Mouse (Mus musculus) ES-E14 (cell line): ENCODE measurements around the gene Csnk2b. TPM values are rescaled to one million over a fixed set of nuclear protein-coding genes. Genes with fewer than 3 reads are reported as not detected.

Source experiments
- DNase-seq: peaks from one replicate; pipeline ENCODE4 v3.0.0-alpha.2; 2013; ENCODE audit warnings: low read depth, low spot score
- H3K27ac ChIP-seq: 2 replicates; pipeline ENCODE4 v1.5.1; 2012; ENCODE audit warnings: low read depth, mild to moderate bottlenecking, low read length, moderate library complexity, mixed read lengths; ENCODE audit not compliant: poor library complexity, insufficient read depth, severe bottlenecking
- H3K36me3 ChIP-seq: 2 replicates; pipeline ENCODE4 v1.6.1; 2012; ENCODE audit warnings: mild to moderate bottlenecking, low read length, moderate library complexity, mixed read lengths; ENCODE audit not compliant: control insufficient read depth, poor library complexity, insufficient read depth, severe bottlenecking
- H3K4me1 ChIP-seq, 2 experiments: fragments of 150-350 bp in 1 of 2; sonication (generic) in 1 of 2; 2 replicates each; pipeline ENCODE4 v1.6.1; 2012; ENCODE audit warnings: low read length in 2 of 2, mild to moderate bottlenecking in 1 of 2, mixed read lengths in 1 of 2; ENCODE audit not compliant: control insufficient read depth in 2 of 2, insufficient read depth in 2 of 2, poor library complexity in 1 of 2
- H3K4me3 ChIP-seq, 2 experiments: fragments of 150-350 bp in 1 of 2; sonication (generic) in 1 of 2; 2 replicates each; pipeline ENCODE4 v1.5.1; 2012; ENCODE audit warnings: low read length in 2 of 2, low read depth in 1 of 2, mild to moderate bottlenecking in 1 of 2, mixed read lengths in 1 of 2; ENCODE audit not compliant: insufficient read depth in 1 of 2, poor library complexity in 1 of 2, severe bottlenecking in 1 of 2
- H3K9ac ChIP-seq: 2 replicates; pipeline ENCODE4 v1.6.1; 2012; ENCODE audit warnings: low read depth, mild to moderate bottlenecking, low read length, mixed read lengths; ENCODE audit not compliant: poor library complexity, insufficient read depth, severe bottlenecking
- H3K9me3 ChIP-seq: fragments of 150-350 bp; sonication (generic); 2 replicates; pipeline ENCODE4 v1.6.1; 2012; ENCODE audit warnings: low read depth, mild to moderate bottlenecking, low read length; ENCODE audit not compliant: control insufficient read depth, insufficient read depth
- CHD2 ChIP-seq: IDR thresholded peaks from 2 replicates; pipeline ENCODE4 v1.6.1; 2014; ENCODE audit warnings: mild to moderate bottlenecking, low read depth, low read length, inconsistent platforms
- HCFC1 ChIP-seq: IDR thresholded peaks from 2 replicates; pipeline ENCODE4 v1.6.1; 2012; ENCODE audit warnings: low read length, inconsistent platforms, borderline replicate concordance; ENCODE audit not compliant: insufficient read depth
- MAFK ChIP-seq: IDR thresholded peaks from 2 replicates; pipeline ENCODE4 v1.6.1; 2014; ENCODE audit warnings: mild to moderate bottlenecking, low read depth, low read length, inconsistent platforms; ENCODE audit not compliant: insufficient read depth
- ZC3H11A ChIP-seq: IDR thresholded peaks from 2 replicates; pipeline ENCODE4 v1.6.1; 2012; ENCODE audit warnings: low read depth, mild to moderate bottlenecking, inconsistent platforms, low read length, borderline replicate concordance
- ZNF384 ChIP-seq: IDR thresholded peaks from 2 replicates; pipeline ENCODE4 v1.6.1; 2012; ENCODE audit warnings: low read depth, low read length, inconsistent platforms
- in situ Hi-C, 2 experiments: fragments of 600-800 bp; cut with MboI; formaldehyde crosslinking; loops; one replicate each; pipeline ENCODE4 v1.15.1; 2025; ENCODE audit warnings: low sequenced_read_pairs in 2 of 2, inconsistent platforms in 1 of 2; ENCODE audit not compliant: unreplicated experiment in 2 of 2
- total RNA-seq: library from RNA; depleted of rRNA; stranded (reverse); fragments of 300-350 nt; gene quantifications from 2 replicates; pipeline ENCODE4 v1.2.3, GENCODE M21; 2012

Csnk2b gene
- total RNA-seq, 1 experiment = 98.6 TPM

- in situ Hi-C loops = no loop called here
- TF ChIP-seq MAFK (no peak), CHD2 (peak; percentile 40; the same call in 1 of the 2 replicates)
Observed at GRCm38 (mm10) chr17:35135591-35136320, 13.9 kb upstream of the Csnk2b start.

DNA sequence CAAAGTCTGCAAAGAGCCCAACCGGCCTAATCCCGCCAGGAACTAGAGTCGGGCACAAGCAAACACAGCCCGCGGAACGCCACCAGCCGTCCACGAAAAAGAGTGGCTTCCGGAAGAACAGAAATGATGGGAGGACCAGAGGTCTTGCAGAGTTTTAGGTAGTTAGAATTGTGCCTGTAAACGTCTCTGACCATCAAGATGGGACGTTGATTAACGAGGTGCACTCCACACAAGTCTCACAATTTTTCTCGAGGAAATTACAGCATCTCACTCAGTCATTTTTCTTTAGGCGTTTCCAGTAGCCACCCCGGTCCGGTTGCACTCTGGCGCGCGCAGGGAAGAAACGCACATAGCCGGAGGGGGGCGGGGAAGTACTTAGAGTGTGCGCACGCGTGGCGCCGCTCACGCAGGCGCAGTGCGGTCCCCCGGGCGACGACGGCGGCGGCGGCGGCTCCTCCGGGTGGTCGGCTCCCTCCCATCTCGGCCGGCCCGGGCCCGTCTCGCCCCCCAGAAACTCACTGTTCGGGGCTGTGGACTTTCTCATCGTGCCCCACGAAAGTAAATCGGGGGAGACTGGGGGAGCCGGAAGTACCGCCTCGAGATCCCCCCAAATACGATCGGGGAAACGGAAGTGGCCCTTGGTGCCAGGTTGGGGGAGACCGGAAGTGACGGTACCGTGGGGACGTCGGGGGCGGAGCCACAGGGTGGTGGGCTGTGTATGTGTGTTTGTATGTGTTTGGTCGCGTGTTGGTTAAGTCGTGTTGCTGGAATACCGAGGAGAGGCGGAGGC, 13.1 kb upstream of the Csnk2b start, which contains the start of gene Bag6:
Gene Bag6, plus strand, starts transcription at position 378 of the 790 bp plus-strand sequence.
- Histone ChIP-seq H3K9ac (peak within 1 kb of the TSS; percentile 98), H3K4me3 (peak within 1 kb of the TSS; percentile 68 to 95), H3K36me3 (peaks cover 16% of the 10 kb centered on the region), H3K4me1 (peaks cover 0 to 9% of the 10 kb centered on the region in 2 experiments; a peak in 2 of 4 replicates), H3K9me3 (no peaks in the 10 kb centered on the region), H3K27ac (peak within 1 kb of the TSS; percentile 94)
- TF ChIP-seq ZC3H11A (no peak), CHD2 (no peak; the same call in 1 of the 2 replicates), HCFC1 (peak; percentile 83), MAFK (no peak), ZNF384 (no peak)
- peak; percentile 89 for DNase-seq
- in situ Hi-C loops = no loop called here

More at GRCm38 (mm10) chr17:35135591-35136320, 13.9 kb upstream of the Csnk2b start:
- peaks cover 23% of the 10 kb centered on the region for H3K36me3 ChIP-seq
- peak overlapping the region; percentile 98 for H3K9ac ChIP-seq
- peak overlapping the region; percentile 68 to 95 for H3K4me3 ChIP-seq
- peak overlapping the region; percentile 94 for H3K27ac ChIP-seq
- H3K4me1 ChIP-seq = peaks cover 0 to 12% of the 10 kb centered on the region in 2 experiments; a peak in 2 of 4 replicates
- peak; percentile 60 for DNase-seq
- no peaks in the 10 kb centered on the region for H3K9me3 ChIP-seq

DNA sequence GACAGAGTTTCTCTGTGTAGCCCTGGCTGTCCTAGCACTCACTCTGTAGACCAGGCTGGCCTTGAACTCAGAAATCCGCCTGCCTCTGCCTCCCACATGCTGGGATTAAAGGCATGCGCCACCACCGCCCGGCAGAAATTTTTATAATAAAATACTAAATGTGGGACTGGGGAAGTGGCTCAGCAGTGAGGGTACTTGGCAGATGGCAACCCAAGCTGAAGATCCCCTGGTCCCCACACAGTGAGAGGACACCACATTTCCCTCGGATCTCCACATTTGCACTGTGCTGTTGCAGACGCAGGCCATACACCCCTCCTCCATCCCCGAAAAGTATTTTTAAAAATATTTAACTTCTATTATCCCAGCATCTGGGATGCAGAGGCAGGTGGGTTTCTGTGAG, 11.7 kb upstream of the Csnk2b start:
- Histone ChIP-seq H3K9me3 (no peaks in the 10 kb centered on the region), H3K9ac (no peak overlapping the region; the same call in 1 of the 2 replicates), H3K4me3 (no peak overlapping the region), H3K4me1 (peaks cover 0 to 7% of the 10 kb centered on the region in 2 experiments; a peak in 2 of 4 replicates), H3K36me3 (peaks cover 4% of the 10 kb centered on the region), H3K27ac (no peak overlapping the region)
- no peak for DNase-seq
- in situ Hi-C loops = no loop called here
- TF ChIP-seq ZNF384 (no peak), CHD2 (no peak), HCFC1 (no peak)

DNA sequence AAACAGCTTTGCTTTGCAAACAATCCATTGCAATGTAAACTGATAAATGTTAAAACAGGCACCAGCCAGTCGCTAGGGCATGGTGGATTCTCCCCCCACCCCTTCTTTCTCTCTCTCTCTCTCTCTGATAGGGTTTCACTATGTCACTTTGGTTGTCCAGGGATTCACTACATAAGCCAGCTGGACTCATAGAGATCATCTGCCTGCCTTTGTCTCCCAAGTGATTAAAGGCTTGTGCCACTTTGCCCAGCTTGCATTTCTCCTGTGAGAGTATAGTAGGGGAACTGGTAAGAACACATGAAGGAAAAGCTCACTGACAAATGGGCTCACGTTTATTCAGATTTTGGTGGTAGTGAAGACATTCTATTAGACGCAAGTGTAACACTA, 10.3 kb upstream of the Csnk2b start:
- H3K4me1 ChIP-seq = peaks cover 0 to 4% of the 10 kb centered on the region in 2 experiments; a peak in 2 of 4 replicates
- in situ Hi-C loops = no loop called here
- TF ChIP-seq ZNF384 = no peak
- no peak for TF ChIP-seq MAFK
- no peak for TF ChIP-seq HCFC1

More for the DNA sequence above, 10.3 kb upstream of the Csnk2b start:
- H3K9me3 ChIP-seq = no peaks in the 10 kb centered on the region
- H3K9ac ChIP-seq = no peak overlapping the region
- DNase-seq = no peak
- no peak overlapping the region for H3K4me3 ChIP-seq
- no peaks in the 10 kb centered on the region for H3K36me3 ChIP-seq
- no peak overlapping the region for H3K27ac ChIP-seq
